Mouse (Mus musculus) ovary, postnatal 10 days (tissue): ENCODE measurements around the gene Pex11g.

Source experiments
- DNase-seq: peaks from one replicate; pipeline ENCODE4 v3.0.0; 2022; ENCODE audit warnings: low spot score

Pex11g gene

GRCm38 (mm10) chr8:3415661-3416060 is 51.8 kb downstream of the Pex11g start:
- DNase-seq, result no peak

- no peak for DNase-seq
These were observed 52.2 kb downstream of the Pex11g start for GRCm38 (mm10) chr8:3415259-3415658.

GRCm38 (mm10) chr8:3414639-3415190 is 52.8 kb downstream of the Pex11g start:
- no peak for DNase-seq

- DNase-seq, result no peak
These were observed 54.7 kb downstream of the Pex11g start for GRCm38 (mm10) chr8:3412816-3413215.

- DNase-seq, result no peak
These were observed 55.6 kb downstream of the Pex11g start for GRCm38 (mm10) chr8:3411901-3412301.

- DNase-seq, result no peak
These were observed 56.4 kb downstream of the Pex11g start for GRCm38 (mm10) chr8:3411085-3411484.

GRCm38 (mm10) chr8:3407417-3407816 is 60.1 kb downstream of the Pex11g start:
- no peak for DNase-seq
